Mouse (Mus musculus) adrenal gland, adult 8-10 months (tissue): Measurements from ENCODE around the gene Ropn1. TPM values are rescaled to one million over a fixed set of nuclear protein-coding genes. Genes with fewer than 3 reads are reported as not detected.
"Not testable (repeated sequence)": the region's sequence is repeated elsewhere in the genome, so short reads cannot be mapped to it uniquely, and the experiment has no call there.

Experiments used
- DNase-seq: peaks from one replicate; pipeline ENCODE4 v3.0.0; 2022
- total RNA-seq, 4 experiments: library from RNA; stranded (reverse); gene quantifications; 2 replicates each; pipeline ENCODE4 v1.2.4; 2022

Gene Ropn1
- total RNA-seq, 4 experiments from 2014 or later: not detected

- DNase-seq: peak; percentile 86
Observed at GRCm38 (mm10) chr16:34690334-34691144, 40.8 kb downstream of the Ropn1 start, which contains the start of gene Ccdc14. Gene Ccdc14 (plus strand): TSS chr16:34690616.

GRCm38 (mm10) chr16:34691156-34691555 is 41.4 kb downstream of the Ropn1 start:
- DNase-seq: no peak

DNA sequence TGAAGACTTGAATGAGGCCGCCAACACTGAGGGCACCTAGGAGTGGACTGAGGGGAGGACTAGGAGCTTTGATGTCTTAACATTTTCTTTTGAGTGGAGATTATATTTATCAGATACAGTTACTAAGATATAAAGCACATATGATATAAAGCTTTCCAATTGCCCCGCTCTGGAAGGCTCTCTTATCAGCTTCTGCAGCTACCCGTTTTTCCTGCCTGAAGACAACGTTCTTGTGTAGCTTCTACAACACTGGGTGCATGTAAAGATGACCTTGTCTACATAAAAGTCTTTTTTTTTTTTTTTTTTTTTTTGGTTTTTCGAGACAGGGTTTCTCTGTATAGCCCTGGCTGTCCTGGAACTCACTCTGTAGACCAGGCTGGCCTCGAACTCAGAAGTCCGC is 44.8 kb downstream of the Ropn1 start:
- no peak for DNase-seq

DNA sequence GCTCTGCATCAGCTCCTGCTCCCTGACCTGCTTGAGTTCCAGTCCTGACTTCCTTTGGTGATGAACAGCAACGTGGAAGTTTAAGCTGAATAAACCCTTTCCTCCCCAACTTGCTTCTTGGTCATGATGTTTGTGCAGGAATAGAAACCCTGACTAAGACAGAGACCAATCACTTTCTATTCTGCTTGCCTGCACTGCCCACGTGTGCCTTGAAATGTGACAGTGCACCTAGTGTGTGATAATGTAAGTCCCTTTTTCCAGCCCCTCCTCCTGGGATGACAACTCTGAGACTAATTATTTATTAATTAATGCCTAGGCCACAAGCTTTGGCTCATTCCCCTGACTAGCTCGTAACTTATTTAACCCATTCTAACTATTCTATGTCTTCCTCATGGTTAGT is 49.0 kb downstream of the Ropn1 start:
- not testable (repeated sequence) for DNase-seq

DNA sequence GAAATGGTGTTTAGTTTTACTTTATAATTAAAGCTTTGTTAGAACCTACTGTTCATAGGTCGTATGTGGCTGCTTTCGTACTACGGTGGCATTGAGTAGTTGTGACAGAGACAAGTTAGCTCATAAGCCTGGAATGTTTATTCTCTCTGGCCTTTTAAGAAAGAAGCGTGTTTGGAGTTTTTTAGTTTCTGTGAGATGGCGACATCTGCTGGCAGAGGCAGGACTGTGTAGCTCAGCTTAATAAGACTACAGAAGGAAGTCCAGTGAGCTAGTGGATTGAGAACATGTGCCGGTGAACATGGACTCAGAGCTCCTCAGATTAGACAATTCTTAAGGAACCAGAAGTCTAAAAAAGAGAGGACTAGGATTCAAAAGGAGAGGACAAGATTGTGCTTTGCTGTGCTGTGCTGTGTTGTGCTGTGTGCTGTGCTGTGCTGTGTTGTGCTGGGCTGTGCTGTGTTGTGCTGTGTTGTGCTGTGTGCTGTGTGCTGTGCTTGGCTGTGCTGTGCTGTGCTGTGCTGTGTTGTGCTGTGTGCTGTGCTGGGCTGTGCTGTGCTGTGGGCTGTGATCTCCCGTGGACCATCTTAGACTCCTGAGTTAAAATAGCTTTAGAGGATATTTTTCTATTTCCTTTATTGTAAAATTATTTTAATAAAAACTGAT is 50.6 kb downstream of the Ropn1 start:
- peak; percentile 72 for DNase-seq

GRCm38 (mm10) chr16:34700828-34701216 is 51.1 kb downstream of the Ropn1 start:
- DNase-seq: no peak

DNA sequence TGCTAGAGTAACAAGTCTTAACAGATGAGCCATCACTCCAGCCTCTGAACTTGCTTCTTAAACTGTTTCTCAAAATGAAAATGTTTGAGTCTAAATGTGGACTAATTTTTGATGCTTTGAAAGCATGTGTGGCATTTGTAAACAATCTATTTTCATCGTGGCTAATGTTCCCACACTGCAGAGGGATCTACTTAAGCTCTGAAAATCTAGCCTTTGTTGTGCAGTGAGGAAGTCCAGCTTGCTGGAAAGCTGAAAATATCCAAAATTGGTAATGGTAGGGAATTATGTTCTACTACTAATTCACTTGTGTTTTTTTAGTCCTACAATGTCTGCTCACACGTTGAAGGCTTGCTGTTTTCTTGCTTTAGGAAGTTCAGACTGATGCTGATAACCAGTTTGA is 56.3 kb downstream of the Ropn1 start:
- no peak for DNase-seq

- DNase-seq: no peak
Observed at GRCm38 (mm10) chr16:34706487-34706946, 56.8 kb downstream of the Ropn1 start.

- no peak for DNase-seq
Observed at GRCm38 (mm10) chr16:34711481-34711880, 61.8 kb downstream of the Ropn1 start.

DNA sequence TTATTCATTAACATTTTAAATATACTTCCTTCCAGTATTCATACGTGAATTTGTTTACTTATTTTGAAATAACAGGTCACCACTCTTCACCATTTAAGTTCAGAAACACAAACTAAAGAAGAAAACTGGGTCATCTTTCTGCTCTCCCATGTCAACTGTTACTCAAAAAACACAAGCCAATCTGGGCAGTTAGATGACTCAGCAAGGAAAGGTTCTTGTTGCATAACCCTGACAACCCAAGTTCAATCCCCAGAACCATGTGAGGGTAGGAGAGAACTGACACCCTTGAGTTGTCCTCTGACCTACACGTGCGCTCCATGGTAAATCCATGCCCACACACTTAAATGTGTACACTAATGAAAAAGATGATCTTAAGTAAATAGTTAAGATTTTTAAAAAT is 75.4 kb downstream of the Ropn1 start:
- DNase-seq: no peak

Other genes with a start within 250 kb of the Ropn1 start
- gene Kalrn, start 76.4 kb upstream of the Ropn1 start, total RNA-seq: 10 to 100 TPM; 11.2 to 18.8 (median 13.0) TPM
- gene Ccdc14, start 40.7 kb downstream of the Ropn1 start, total RNA-seq: 1 to 10 TPM; 2.7 to 6.3 (median 4.1) TPM
- gene Mylk, start 95.3 kb downstream of the Ropn1 start, total RNA-seq: 10 to 100 TPM; 39.3 to 53.2 (median 44.5) TPM